Mouse (Mus musculus) bone marrow macrophage, adult 2 months (primary cell): Measurements from ENCODE around the gene Aff1. TPM values are rescaled to one million over a fixed set of nuclear protein-coding genes. Genes with fewer than 3 reads are reported as not detected.

Experiments used
- H3K27ac ChIP-seq: 2 replicates; pipeline ENCODE4 v1.5.1; 2012; ENCODE audit warnings: low read depth, low read length; ENCODE audit not compliant: insufficient read depth
- H3K4me1 ChIP-seq: 2 replicates; pipeline ENCODE4 v1.6.1; 2012; ENCODE audit warnings: low read length; ENCODE audit not compliant: control insufficient read depth, insufficient read depth
- H3K4me3 ChIP-seq: 2 replicates; pipeline ENCODE4 v1.5.1; 2012; ENCODE audit warnings: mild to moderate bottlenecking, low read length, moderate library complexity; ENCODE audit not compliant: insufficient read depth
- CTCF ChIP-seq: IDR thresholded peaks from 2 replicates; pipeline ENCODE4 v1.5.1; 2012; ENCODE audit warnings: low read depth, mild to moderate bottlenecking, low read length, moderate library complexity
- POLR2A ChIP-seq: IDR thresholded peaks from 2 replicates; pipeline ENCODE4 v1.6.1; 2012; ENCODE audit warnings: mild to moderate bottlenecking, low read depth, low read length, borderline replicate concordance
- polyA plus RNA-seq: library from polyadenylated mRNA; stranded (reverse); fragments of >200 nt; gene quantifications from 2 replicates; pipeline ENCODE4 v1.2.4, GENCODE M21; 2012; ENCODE audit not compliant: missing spikeins, insufficient read depth, insufficient read length

Gene Aff1
- polyA plus RNA-seq, 1 experiment = 45.3 TPM

DNA sequence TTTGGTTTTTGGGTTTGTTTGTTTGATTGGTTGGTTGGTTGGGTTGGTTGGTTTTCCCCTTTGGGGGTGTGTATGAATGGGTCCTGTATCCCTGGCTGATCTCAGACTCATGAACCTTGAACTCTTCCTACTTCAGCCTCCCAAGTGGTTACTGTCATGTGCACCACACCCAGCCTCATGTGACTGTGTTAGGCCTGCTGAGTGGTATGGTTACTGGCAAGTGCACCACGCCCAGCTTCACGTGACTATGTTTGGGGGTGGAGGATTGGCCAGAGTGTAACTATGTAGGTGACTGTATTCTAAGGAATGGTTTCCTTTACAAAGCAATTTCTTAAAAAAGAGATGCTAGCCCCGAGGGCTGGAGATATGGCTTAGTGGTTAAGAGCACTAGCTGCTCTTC lies 16.9 kb downstream of the Aff1 start:
- Histone ChIP-seq H3K4me3 (no peak overlapping the region), H3K27ac (peak overlapping the region; percentile 20; the same call in 1 of the 2 replicates)
- TF ChIP-seq POLR2A (no peak), CTCF (no peak)

DNA sequence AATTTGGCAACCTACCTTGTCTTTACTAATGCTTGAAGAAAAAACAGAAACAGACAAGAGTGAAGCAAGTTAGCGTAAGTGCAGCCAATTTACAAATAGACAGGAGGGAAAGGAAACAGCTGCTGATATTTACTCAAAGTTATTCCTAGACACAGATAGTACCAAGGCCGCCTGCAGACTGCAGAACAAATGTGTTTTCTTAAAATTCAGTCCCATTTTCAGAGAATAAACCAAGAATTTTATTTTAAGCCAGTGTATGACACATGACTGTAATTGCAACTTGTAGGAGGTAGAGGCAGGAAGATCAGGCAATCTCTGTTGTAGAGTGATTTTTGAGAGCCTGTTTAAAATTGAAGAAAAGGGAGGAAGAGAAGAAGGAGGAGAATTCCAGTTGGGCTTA lies 19.7 kb downstream of the Aff1 start:
- no peak overlapping the region for H3K27ac ChIP-seq
- TF ChIP-seq CTCF = no peak
- no peak for TF ChIP-seq POLR2A
- peaks cover 39% of the 10 kb centered on the region for H3K4me1 ChIP-seq

More for the DNA sequence above, 16.9 kb downstream of the Aff1 start:
- H3K4me1 ChIP-seq = peaks cover 39% of the 10 kb centered on the region

DNA sequence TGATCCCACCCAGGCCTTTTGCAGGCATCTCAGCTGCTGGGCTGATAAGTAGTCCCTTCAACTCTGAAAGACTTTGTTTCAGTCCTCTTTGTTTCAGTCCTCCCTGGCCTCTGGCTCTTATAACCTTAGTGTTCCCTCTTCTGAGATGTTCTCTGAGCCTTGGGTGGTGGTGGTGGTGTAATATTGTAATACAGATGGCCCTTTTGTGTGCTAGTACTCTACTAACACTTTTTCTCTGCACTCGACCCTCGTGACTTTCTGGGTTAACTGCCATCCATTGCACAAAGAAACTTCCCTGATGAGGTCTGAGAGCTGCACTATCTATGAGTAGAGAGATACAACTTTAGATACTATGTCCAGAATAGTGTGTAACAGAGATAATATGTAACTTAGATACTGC lies 21.2 kb downstream of the Aff1 start:
- no peak overlapping the region for H3K27ac ChIP-seq
- H3K4me1 ChIP-seq = peaks cover 47% of the 10 kb centered on the region
- no peak overlapping the region for H3K4me3 ChIP-seq
- TF ChIP-seq CTCF (no peak), POLR2A (no peak)

More for the DNA sequence above, 19.7 kb downstream of the Aff1 start:
- no peak overlapping the region for H3K4me3 ChIP-seq

DNA sequence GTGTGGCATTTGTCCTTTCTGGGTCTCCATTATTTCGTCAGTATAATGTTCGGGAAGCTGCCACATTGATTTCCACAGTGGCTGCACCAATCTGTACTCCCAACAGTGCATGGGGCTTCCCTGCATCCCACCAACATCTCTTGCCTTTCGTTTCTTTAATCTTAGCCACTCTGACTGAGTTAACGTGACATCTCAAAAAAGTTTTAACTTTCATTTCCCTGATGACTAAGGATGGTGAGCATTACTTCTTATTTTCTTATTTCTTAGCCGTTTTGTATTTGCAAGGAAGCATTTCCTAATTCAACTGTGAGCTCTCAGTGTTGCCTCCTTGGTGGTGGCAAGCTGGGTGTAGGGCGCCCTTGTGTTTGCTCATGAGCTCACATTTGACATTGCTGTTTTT lies 22.8 kb downstream of the Aff1 start:
- H3K4me3 ChIP-seq = peak overlapping the region; percentile 26; the same call in 1 of the 2 replicates
- H3K4me1 ChIP-seq = peaks cover 50% of the 10 kb centered on the region
- H3K27ac ChIP-seq = peak overlapping the region; percentile 62
- TF ChIP-seq CTCF (no peak), POLR2A (no peak)

DNA sequence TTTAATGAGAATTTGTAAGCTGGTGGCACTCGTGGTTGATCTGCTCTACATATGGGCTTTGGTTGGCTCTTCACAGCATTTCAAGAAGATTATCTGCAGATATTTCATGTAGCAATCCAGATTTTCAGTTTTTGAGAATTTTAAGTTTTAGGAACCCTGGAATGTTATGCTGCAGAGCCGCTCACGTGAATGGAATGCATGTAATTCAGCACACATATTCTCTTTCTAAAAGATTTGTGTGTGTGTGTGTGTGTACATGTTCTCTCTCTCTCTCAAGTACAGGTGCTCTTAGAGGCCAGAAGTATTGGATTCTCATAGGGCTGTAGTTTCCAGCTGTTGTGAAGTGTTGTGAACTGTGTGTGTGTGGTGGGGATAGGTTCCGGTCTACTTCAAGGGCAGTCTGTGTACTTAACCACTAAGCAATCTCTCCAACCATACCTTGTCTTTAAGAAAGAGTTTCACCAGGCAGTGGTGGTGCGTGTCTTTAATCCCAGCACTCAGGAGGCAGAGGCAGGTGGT lies 24.7 kb downstream of the Aff1 start:
- Histone ChIP-seq H3K4me1 (peaks cover 68% of the 10 kb centered on the region), H3K4me3 (no peak overlapping the region), H3K27ac (no peak overlapping the region)
- TF ChIP-seq CTCF (no peak), POLR2A (no peak)

DNA sequence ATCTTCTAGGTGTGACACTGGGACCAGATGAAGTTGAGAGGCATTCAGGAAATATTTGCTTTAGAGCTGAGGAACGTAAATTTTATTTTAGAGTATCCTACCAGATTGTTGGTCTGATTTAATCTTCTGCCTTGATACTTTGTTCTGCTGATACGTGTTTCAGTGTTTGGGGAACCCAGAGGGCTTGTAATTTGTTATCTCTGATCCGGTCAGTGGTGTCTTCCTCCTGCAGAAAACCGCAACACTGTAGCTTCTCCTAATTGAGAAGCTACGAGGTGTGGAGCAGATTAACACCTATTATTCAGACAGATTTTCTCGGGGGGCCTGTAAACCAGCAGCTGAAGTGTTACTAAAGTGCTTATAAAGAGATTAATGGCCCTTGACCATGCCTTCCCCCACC lies 27.0 kb downstream of the Aff1 start:
- H3K4me3 ChIP-seq = no peak overlapping the region
- TF ChIP-seq CTCF (no peak), POLR2A (no peak)
- H3K4me1 ChIP-seq = peaks cover 71% of the 10 kb centered on the region
- peak overlapping the region; percentile 90 for H3K27ac ChIP-seq

DNA sequence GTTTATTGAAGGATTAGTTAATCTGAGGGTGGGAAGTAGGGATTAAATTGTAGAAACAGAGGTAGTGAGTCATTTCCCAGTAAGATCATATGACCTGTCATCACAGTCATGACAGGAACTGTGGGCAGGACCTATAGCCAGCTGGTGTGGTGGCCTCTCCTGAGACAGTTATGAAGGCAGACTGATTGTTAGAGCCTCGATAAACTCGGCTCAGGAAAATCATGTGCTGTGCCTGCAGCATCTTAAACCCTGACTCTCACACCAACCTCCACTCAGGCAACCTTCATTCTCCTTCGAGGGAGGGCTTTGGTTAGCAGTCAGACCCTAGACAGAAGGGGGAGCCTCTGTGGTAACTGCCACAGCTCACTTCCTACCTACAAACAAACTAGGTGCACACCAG lies 27.7 kb downstream of the Aff1 start:
- no peak for TF ChIP-seq CTCF
- TF ChIP-seq POLR2A = no peak
- Histone ChIP-seq H3K4me3 (peak overlapping the region; percentile 12; the same call in 1 of the 2 replicates), H3K4me1 (peaks cover 72% of the 10 kb centered on the region), H3K27ac (peak overlapping the region; percentile 90)

DNA sequence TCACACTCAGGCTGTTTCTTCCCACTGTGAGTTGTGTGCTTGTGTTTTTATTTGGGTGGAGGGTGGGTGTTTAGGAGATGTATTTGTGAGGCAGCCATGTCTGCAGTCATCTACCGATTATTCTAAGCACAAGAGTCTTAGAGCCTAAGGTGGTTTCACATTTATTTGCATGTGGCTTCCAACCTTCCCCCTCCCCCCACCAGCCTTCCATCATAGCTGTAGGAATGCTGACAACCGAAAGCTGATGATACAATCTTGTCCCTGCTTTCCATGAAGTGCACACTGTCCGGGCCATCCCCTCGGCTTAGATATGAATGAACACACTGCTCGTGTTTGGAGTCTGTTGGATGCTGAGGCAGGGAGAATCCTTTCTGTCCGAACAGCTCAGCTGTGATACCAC lies 28.8 kb downstream of the Aff1 start:
- H3K4me3 ChIP-seq = no peak overlapping the region
- H3K4me1 ChIP-seq = peaks cover 74% of the 10 kb centered on the region
- H3K27ac ChIP-seq = peak overlapping the region; percentile 83
- TF ChIP-seq POLR2A = no peak
- TF ChIP-seq CTCF = no peak

DNA sequence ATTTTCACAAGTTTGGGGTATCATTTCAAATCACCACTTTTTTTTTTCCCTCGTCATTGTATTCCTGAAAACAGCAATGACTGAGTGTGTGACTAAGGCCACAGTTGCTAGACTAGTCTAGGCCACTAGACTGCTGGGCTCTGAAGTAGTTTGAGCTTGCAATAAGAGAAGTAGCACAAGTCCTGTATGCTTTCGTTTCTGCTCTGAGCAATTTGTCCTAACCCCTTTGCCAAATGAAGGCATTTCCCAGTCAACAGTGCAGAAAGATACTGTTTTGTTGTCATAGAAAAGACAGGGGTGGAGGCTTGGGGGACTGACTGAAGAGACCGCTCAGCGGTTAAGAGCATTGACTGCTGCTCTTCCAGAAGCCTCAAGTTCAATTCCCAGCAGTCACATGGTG lies 29.3 kb downstream of the Aff1 start:
- Histone ChIP-seq H3K27ac (peak overlapping the region; percentile 83), H3K4me1 (peaks cover 77% of the 10 kb centered on the region), H3K4me3 (no peak overlapping the region)
- TF ChIP-seq POLR2A (no peak), CTCF (no peak)

DNA sequence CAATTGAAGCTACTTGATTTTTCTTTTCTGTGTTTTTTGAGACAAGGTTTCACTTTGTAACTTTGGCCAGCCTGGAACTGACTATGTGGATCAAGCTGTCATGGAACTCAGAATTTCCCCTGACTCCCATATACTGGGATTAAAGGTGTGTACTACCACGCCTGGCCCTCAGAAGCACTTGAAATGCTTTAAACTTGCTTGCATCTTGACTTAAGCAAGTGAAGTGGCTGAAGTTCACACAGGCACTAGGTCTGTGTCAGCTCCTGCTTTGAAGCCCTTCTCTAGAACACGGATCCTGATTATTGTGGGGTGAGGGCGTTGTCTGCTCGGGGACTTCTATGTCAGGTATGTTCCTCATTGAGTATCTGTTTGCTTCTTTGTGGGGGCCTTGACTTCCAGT lies 30.5 kb downstream of the Aff1 start:
- TF ChIP-seq POLR2A (no peak), CTCF (no peak)
- Histone ChIP-seq H3K27ac (peak overlapping the region; percentile 69), H3K4me3 (no peak overlapping the region), H3K4me1 (peaks cover 73% of the 10 kb centered on the region)
